8 mouse cellular contexts compared by ENCODE assay signal in genomic region chrX:133947427-133947826, GRCm38 (mm10). TPM values are rescaled to one million over a fixed set of nuclear protein-coding genes. Genes with fewer than 3 reads are reported as not detected.
DNase-seq lines count a peak whose midpoint lies in the region; ATAC-seq and TF ChIP-seq lines count a peak whose summit lies in the region.

No protein-coding gene starts in this region.

- no peaks in the 10 kb centered on the region for H3K9me3 ChIP-seq in heart, embryonic 10.5 days
- H3K9me3 ChIP-seq in liver, embryonic 11.5 days (ENCODE audit: control insufficient read depth, low read length), result no peaks in the 10 kb centered on the region
- H3K9me3 ChIP-seq in neural tube, embryonic 11.5 days (ENCODE audit: control insufficient read depth, low read length), result no peaks in the 10 kb centered on the region

- H3K27me3 ChIP-seq in Patski, result peaks cover 31% of the 10 kb centered on the region
- H3K27me3 ChIP-seq in heart, embryonic 10.5 days (ENCODE audit: insufficient read depth, poor library complexity, severe bottlenecking), result peaks cover 7% of the 10 kb centered on the region; the same call in 1 of the 2 replicates
- H3K27me3 ChIP-seq in liver, embryonic 11.5 days (replicated peaks; ENCODE audit: control insufficient read depth, insufficient read depth, low read length), result 0 out of 2 replicates have a peak, but pooled peaks cover 2% of the 10 kb centered on the region
- no peaks in the 10 kb centered on the region for H3K27me3 ChIP-seq in neural tube, embryonic 11.5 days (ENCODE audit: control insufficient read depth, insufficient read depth, low read length)

- no peaks in the 10 kb centered on the region for H3K36me3 ChIP-seq in heart, embryonic 10.5 days
- H3K36me3 ChIP-seq in liver, embryonic 11.5 days (ENCODE audit: control insufficient read depth, insufficient read depth, low read length), result no peaks in the 10 kb centered on the region
- H3K36me3 ChIP-seq in neural tube, embryonic 11.5 days (ENCODE audit: control insufficient read depth, insufficient read depth, low read length), result no peaks in the 10 kb centered on the region

- peak; percentile 47 to 53 for DNase-seq in B cell, adult 2 months
- DNase-seq in Patski (ENCODE audit: low read depth, low spot score), result no peak
- DNase-seq in heart, embryonic 10.5 days (ENCODE audit: low spot score), result peak; percentile 77
- DNase-seq in kidney, postnatal 14 days, result peak; percentile 71
- DNase-seq in liver, embryonic 11.5 days (ENCODE audit: low spot score), result no peak
- peak; percentile 41 for DNase-seq in neural tube, embryonic 11.5 days (ENCODE audit: low spot score)
- DNase-seq in urinary bladder, postnatal 36 days (ENCODE audit: low spot score in 2 of 2), result peak; percentile 21 to 36

- H3K4me3 ChIP-seq in heart, embryonic 10.5 days, result no peak overlapping the region
- no peak overlapping the region for H3K4me3 ChIP-seq in liver, embryonic 11.5 days (ENCODE audit: low read depth, low read length)
- no peak overlapping the region for H3K4me3 ChIP-seq in neural tube, embryonic 11.5 days (ENCODE audit: low read depth, low read length)

- 40% methylated on average over 3 of the region's 3 CpGs for WGBS in heart, embryonic 10.5 days
- 38% methylated on average over 3 of the region's 3 CpGs for WGBS in liver, embryonic 11.5 days
- WGBS in neural tube, embryonic 11.5 days, result 39% methylated on average over 3 of the region's 3 CpGs

- in situ Hi-C loops in Patski (cut with MboI; ENCODE audit: low pct_unique_long_range_greater_than_20kb), result no loop called here

- CTCF ChIA-PET in Patski (lab: Charles Lee), result interaction anchor here (0.7 to 2.3 kb wide), 11 partner anchors 9 to 111 kb away, joined by 3 to 8 read pairs (median 3); no protein-coding TSS in a partner anchor

- H3K4me1 ChIP-seq in heart, embryonic 10.5 days, result no peaks in the 10 kb centered on the region
- H3K4me1 ChIP-seq in liver, embryonic 11.5 days (replicated peaks; ENCODE audit: control insufficient read depth, insufficient read depth, low read length), result no peaks in the 10 kb centered on the region
- H3K4me1 ChIP-seq in neural tube, embryonic 11.5 days (ENCODE audit: control insufficient read depth, insufficient read depth, low read length), result no peaks in the 10 kb centered on the region

- H3K4me2 ChIP-seq in liver, embryonic 11.5 days, result no peak overlapping the region
- no peak overlapping the region for H3K4me2 ChIP-seq in neural tube, embryonic 11.5 days (ENCODE audit: low read depth)

- no peak overlapping the region for H3K27ac ChIP-seq in heart, embryonic 10.5 days
- no peak overlapping the region for H3K27ac ChIP-seq in liver, embryonic 11.5 days (ENCODE audit: low read depth, low read length)
- no peak overlapping the region for H3K27ac ChIP-seq in neural tube, embryonic 11.5 days (ENCODE audit: low read depth, low read length)

- TF ChIP-seq CTCF in Patski (IDR thresholded peaks at IDR 0.05), result peak; percentile 92

- ATAC-seq in Patski, result peak; percentile 90
- ATAC-seq in common myeloid progenitor, adult 5-6 weeks (replicated peaks; ENCODE audit: low read depth, poor library complexity, severe bottlenecking), result peak; percentile 99
- peak; percentile 62 for ATAC-seq in liver, embryonic 11.5 days (replicated peaks; ENCODE audit: low FRiP score)
- ATAC-seq in neural tube, embryonic 11.5 days (ENCODE audit: insufficient read depth, low FRiP score, low TSS enrichment), result no peak

- POLR2A ChIA-PET in Patski (lab: Charles Lee), result no interaction called here

- no peak overlapping the region for H3K9ac ChIP-seq in liver, embryonic 11.5 days (ENCODE audit: low read depth, low read length)
- H3K9ac ChIP-seq in neural tube, embryonic 11.5 days (ENCODE audit: low read length), result no peak overlapping the region

RNA-seq across cellular contexts. Expression of gene Sytl4, which starts 34.2 kb away (rescaled TPM):
- 0.63 TPM for polyA plus RNA-seq in Patski (2021)
- 5.8 and 7.4 TPM in 2 replicates for total RNA-seq in common myeloid progenitor, adult 5-6 weeks (2017)
- polyA plus RNA-seq in heart, embryonic 10.5 days (2016; fragmentation: Nextera tagmentation; extraction: Ambion mirVana), result 2.9 and 5.0 TPM in 2 replicates
- 1.8 and 2.7 TPM in 2 replicates for polyA plus RNA-seq in liver, embryonic 11.5 days (2014; fragmentation: Nextera tagmentation; extraction: Ambion mirVana)
- polyA plus RNA-seq in neural tube, embryonic 11.5 days (2014; fragmentation: Nextera tagmentation; extraction: Ambion mirVana), result 1.7 and 2.5 TPM in 2 replicates

RNA-seq across cellular contexts. Expression of gene Srpx2, which starts 39.2 kb away (rescaled TPM):
- 4.9 TPM for polyA plus RNA-seq in Patski (2021)
- not detected in 2 replicates for total RNA-seq in common myeloid progenitor, adult 5-6 weeks (2017)
- polyA plus RNA-seq in heart, embryonic 10.5 days (2016; fragmentation: Nextera tagmentation; extraction: Ambion mirVana), result 1.5 and 2.0 TPM in 2 replicates
- polyA plus RNA-seq in liver, embryonic 11.5 days (2014; fragmentation: Nextera tagmentation; extraction: Ambion mirVana), result 0.15 and 0.25 TPM in 2 replicates
- polyA plus RNA-seq in neural tube, embryonic 11.5 days (2014; fragmentation: Nextera tagmentation; extraction: Ambion mirVana), result 1.0 and 1.2 TPM in 2 replicates

RNA-seq across cellular contexts. Expression of gene Tspan6, which starts 49.2 kb away (rescaled TPM):
- 132 TPM for polyA plus RNA-seq in Patski (2021)
- 9.6 and 11.0 TPM in 2 replicates for total RNA-seq in common myeloid progenitor, adult 5-6 weeks (2017)
- 152 and 157 TPM in 2 replicates for polyA plus RNA-seq in heart, embryonic 10.5 days (2016; fragmentation: Nextera tagmentation; extraction: Ambion mirVana)
- polyA plus RNA-seq in liver, embryonic 11.5 days (2014; fragmentation: Nextera tagmentation; extraction: Ambion mirVana), result 67.0 and 68.0 TPM in 2 replicates
- polyA plus RNA-seq in neural tube, embryonic 11.5 days (2014; fragmentation: Nextera tagmentation; extraction: Ambion mirVana), result 212 and 218 TPM in 2 replicates

Comparison
In these comparisons a context has a peak if more than half of its experiments do, and no peak if none do; other contexts are left out.
1. DNase-seq: peak in B cell, adult 2 months (2 of 2), heart, embryonic 10.5 days (single experiment), kidney, postnatal 14 days (single experiment), neural tube, embryonic 11.5 days (single experiment) and urinary bladder, postnatal 36 days (2 of 2); none in Patski (single experiment) and liver, embryonic 11.5 days (single experiment).